Mouse (Mus musculus): ENCODE data around the gene Rrm1.

DNA sequence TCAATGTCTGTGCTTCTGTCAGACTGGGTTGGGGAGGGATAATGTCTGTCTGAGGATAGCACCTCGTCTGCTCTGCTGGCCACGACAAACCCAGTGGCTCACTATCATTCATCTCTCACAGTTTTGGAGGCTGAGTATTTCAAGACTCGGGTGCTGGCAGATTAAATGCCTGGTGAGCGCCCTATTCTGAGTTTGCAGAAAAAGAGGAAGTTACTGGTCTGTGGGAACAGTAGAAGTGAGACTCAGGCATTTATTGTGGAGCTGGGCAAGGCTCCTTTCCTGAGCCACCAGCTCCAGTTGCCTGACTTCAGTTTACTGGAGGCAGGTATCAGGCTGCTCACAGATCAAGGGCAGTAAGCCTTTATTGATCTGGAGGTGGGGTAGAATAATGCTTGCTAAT, 72.6 kb downstream of the Rrm1 start:
- TF ChIP-seq CTCF (conservative IDR thresholded peaks at IDR 0.05; ENCODE audit: low read length): no peak
- no peak for TF ChIP-seq NANOG (IDR thresholded peaks at IDR 0.05; ENCODE audit: borderline replicate concordance, low read length)

All from E14TG2a.4 (cell line).